Mouse (Mus musculus): Measurements from ENCODE around the gene Pmp22. TPM values are rescaled to one million over a fixed set of nuclear protein-coding genes. Genes with fewer than 3 reads are reported as not detected.

The Pmp22 gene
- polyA plus RNA-seq, 2 experiments: 4.2 to 12.4 TPM

DNA sequence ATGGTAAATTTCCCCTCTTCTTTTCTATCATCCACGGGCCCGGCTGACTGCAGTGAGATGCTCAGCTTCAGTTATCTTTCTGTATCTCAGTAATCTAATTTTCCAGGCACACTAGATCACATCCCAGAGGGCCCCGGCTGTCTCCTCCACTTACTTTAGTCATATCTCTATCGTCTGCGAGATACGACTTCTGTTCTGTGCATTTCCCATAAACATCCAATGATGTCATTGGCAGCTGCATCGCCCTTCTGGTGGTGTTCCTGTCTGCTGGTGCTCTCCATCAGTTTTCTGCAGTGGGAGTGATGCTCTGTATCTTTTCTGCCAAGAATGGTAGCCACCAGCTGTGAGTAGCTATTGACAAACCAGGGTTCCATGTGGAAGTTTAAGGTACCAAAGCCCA, 25.5 kb upstream of the Pmp22 start:
- H3K4me1 ChIP-seq (replicated peaks; ENCODE audit: control insufficient read depth in 2 of 2, insufficient read depth in 2 of 2, low read length in 1 of 2): no peaks in the 10 kb centered on the region
- H3K27me3 ChIP-seq (ENCODE audit: control insufficient read depth, insufficient read depth, low read length): no peaks in the 10 kb centered on the region
- no peaks in the 10 kb centered on the region for H3K9me3 ChIP-seq (ENCODE audit: control insufficient read depth, low read length)
- H3K9ac ChIP-seq (replicated peaks): no peak overlapping the region
- H3K36me3 ChIP-seq (replicated peaks; ENCODE audit: control insufficient read depth, insufficient read depth, low read depth): no peaks in the 10 kb centered on the region
- TF ChIP-seq EP300 (IDR thresholded peaks at IDR 0.05; ENCODE audit: low read depth): no peak
- TF ChIP-seq CTCF (IDR thresholded peaks at IDR 0.05; ENCODE audit: low read depth): no peak
- no peak overlapping the region for H3K4me3 ChIP-seq (ENCODE audit: insufficient read depth in 1 of 2, low read depth in 2 of 2, low read length in 2 of 2)
- no peak overlapping the region for H3K4me2 ChIP-seq (ENCODE audit: low read depth)
- ATAC-seq (ENCODE audit: insufficient read depth) (no peak), DNase-seq (ENCODE audit: low read depth in 3 of 3, low spot score in 3 of 3) (no peak)
- 75% methylated on average over 7 of the region's 7 CpGs for WGBS (ENCODE audit: insufficient replicate concordance)
- H3K27ac ChIP-seq: no peak overlapping the region

DNA sequence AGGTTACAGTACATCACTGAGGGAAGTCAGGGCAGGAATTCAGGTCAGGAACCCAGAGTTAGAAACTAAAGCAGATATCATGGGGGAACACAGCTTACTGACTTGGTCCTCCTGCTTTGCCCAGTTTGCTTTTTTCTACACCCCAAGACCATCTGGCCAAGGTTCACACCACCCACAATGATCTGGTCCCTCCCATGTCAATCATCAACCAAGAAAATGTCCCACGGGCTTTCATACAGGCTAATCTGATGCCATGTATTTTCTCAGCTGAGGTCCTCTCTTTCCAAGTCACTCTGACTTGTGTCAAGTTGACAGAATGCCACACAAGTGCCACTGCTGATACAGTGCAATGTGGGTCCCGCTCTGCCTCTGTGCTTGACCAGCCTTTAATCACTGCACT, 24.8 kb upstream of the Pmp22 start:
- H3K27me3 ChIP-seq (ENCODE audit: control insufficient read depth, insufficient read depth, low read length): no peaks in the 10 kb centered on the region
- TF ChIP-seq EP300 (IDR thresholded peaks at IDR 0.05; ENCODE audit: low read depth) (no peak), CTCF (IDR thresholded peaks at IDR 0.05; ENCODE audit: low read depth) (no peak)
- WGBS (ENCODE audit: insufficient replicate concordance): 64% methylated on average over 2 of the region's 2 CpGs

DNA sequence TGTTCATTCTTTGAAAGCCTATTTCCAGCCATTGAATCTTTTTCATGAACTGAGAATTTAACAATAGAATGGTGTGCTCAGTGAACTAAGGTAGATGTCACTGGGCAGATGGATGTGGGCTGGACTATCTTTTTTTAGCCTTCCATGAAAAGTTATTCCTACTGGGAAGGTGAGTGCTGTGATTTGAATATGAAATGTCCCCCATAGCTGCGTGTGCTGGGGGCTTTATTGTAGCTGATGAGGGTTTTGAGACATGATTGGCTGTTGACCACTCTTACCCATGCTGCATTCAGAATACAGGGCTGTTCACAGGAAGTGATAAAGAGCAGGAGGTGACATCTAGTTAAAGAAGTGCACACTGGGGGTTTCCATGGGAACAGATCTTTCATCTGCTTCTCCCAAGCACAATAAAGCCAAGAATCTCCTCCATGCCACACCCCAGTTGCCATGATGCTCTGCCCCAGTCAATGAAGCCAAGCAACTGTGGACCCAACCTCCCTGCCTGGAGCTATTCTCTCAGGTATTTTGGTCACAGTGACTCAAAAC, 19.5 kb upstream of the Pmp22 start:
- H3K4me2 ChIP-seq (ENCODE audit: low read depth): no peak overlapping the region
- no peak for DNase-seq (ENCODE audit: low read depth in 3 of 3, low spot score in 3 of 3)
- no peaks in the 10 kb centered on the region for H3K36me3 ChIP-seq (replicated peaks; ENCODE audit: control insufficient read depth, insufficient read depth, low read depth)
- H3K4me3 ChIP-seq (ENCODE audit: insufficient read depth in 1 of 2, low read depth in 2 of 2, low read length in 2 of 2): no peak overlapping the region
- WGBS (ENCODE audit: insufficient replicate concordance): 50% methylated on average over 1 of the region's 1 CpGs
- no peak overlapping the region for H3K27ac ChIP-seq
- H3K9me3 ChIP-seq (ENCODE audit: control insufficient read depth, low read length): no peaks in the 10 kb centered on the region
- no peak overlapping the region for H3K9ac ChIP-seq (replicated peaks)
- H3K4me1 ChIP-seq (replicated peaks; ENCODE audit: control insufficient read depth in 2 of 2, insufficient read depth in 2 of 2, low read length in 1 of 2): no peaks in the 10 kb centered on the region
- no peaks in the 10 kb centered on the region for H3K27me3 ChIP-seq (ENCODE audit: control insufficient read depth, insufficient read depth, low read length)
- TF ChIP-seq CTCF (IDR thresholded peaks at IDR 0.05; ENCODE audit: low read depth): no peak
- TF ChIP-seq EP300 (IDR thresholded peaks at IDR 0.05; ENCODE audit: low read depth): no peak
- no peak for ATAC-seq (ENCODE audit: insufficient read depth)

More for the DNA sequence above, 24.8 kb upstream of the Pmp22 start:
- no peak overlapping the region for H3K4me3 ChIP-seq (ENCODE audit: insufficient read depth in 1 of 2, low read depth in 2 of 2, low read length in 2 of 2)
- no peaks in the 10 kb centered on the region for H3K36me3 ChIP-seq (replicated peaks; ENCODE audit: control insufficient read depth, insufficient read depth, low read depth)
- H3K9me3 ChIP-seq (ENCODE audit: control insufficient read depth, low read length): no peaks in the 10 kb centered on the region
- no peak for ATAC-seq (ENCODE audit: insufficient read depth)
- no peak overlapping the region for H3K4me2 ChIP-seq (ENCODE audit: low read depth)
- no peaks in the 10 kb centered on the region for H3K4me1 ChIP-seq (replicated peaks; ENCODE audit: control insufficient read depth in 2 of 2, insufficient read depth in 2 of 2, low read length in 1 of 2)
- H3K27ac ChIP-seq: no peak overlapping the region
- no peak for DNase-seq (ENCODE audit: low read depth in 3 of 3, low spot score in 3 of 3)
- no peak overlapping the region for H3K9ac ChIP-seq (replicated peaks)

- Histone ChIP-seq H3K27ac (no peak overlapping the region), H3K4me1 (replicated peaks; ENCODE audit: control insufficient read depth in 2 of 2, insufficient read depth in 2 of 2, low read length in 1 of 2) (no peaks in the 10 kb centered on the region), H3K4me2 (ENCODE audit: low read depth) (no peak overlapping the region), H3K9me3 (ENCODE audit: control insufficient read depth, low read length) (no peaks in the 10 kb centered on the region), H3K27me3 (ENCODE audit: control insufficient read depth, insufficient read depth, low read length) (no peaks in the 10 kb centered on the region), H3K4me3 (ENCODE audit: insufficient read depth in 1 of 2, low read depth in 2 of 2, low read length in 2 of 2) (no peak overlapping the region), H3K9ac (replicated peaks) (no peak overlapping the region), H3K36me3 (replicated peaks; ENCODE audit: control insufficient read depth, insufficient read depth, low read depth) (no peaks in the 10 kb centered on the region)
- DNase-seq (ENCODE audit: low read depth in 3 of 3, low spot score in 3 of 3): no peak
- 49% methylated on average over 3 of the region's 3 CpGs for WGBS (ENCODE audit: insufficient replicate concordance)
- no peak for ATAC-seq (ENCODE audit: insufficient read depth)
- TF ChIP-seq CTCF (IDR thresholded peaks at IDR 0.05; ENCODE audit: low read depth) (no peak), EP300 (IDR thresholded peaks at IDR 0.05; ENCODE audit: low read depth) (no peak)
Measured at GRCm38 (mm10) chr11:63110329-63110728, 18.5 kb upstream of the Pmp22 start.

GRCm38 (mm10) chr11:63114807-63115641, 13.8 kb upstream of the Pmp22 start:
- H3K4me2 ChIP-seq (ENCODE audit: low read depth): no peak overlapping the region
- no peaks in the 10 kb centered on the region for H3K36me3 ChIP-seq (replicated peaks; ENCODE audit: control insufficient read depth, insufficient read depth, low read depth)
- ATAC-seq (ENCODE audit: insufficient read depth): no peak
- TF ChIP-seq EP300 (IDR thresholded peaks at IDR 0.05; ENCODE audit: low read depth) (no peak), CTCF (IDR thresholded peaks at IDR 0.05; ENCODE audit: low read depth) (no peak)
- DNase-seq (ENCODE audit: low read depth in 3 of 3, low spot score in 3 of 3): no peak
- H3K4me1 ChIP-seq (replicated peaks; ENCODE audit: control insufficient read depth in 2 of 2, insufficient read depth in 2 of 2, low read length in 1 of 2): 0 out of 4 replicates have a peak, but pooled peaks cover 0 to 2% of the 10 kb centered on the region in 2 experiments
- H3K27ac ChIP-seq: no peak overlapping the region
- no peak overlapping the region for H3K4me3 ChIP-seq (ENCODE audit: insufficient read depth in 1 of 2, low read depth in 2 of 2, low read length in 2 of 2)
- H3K9ac ChIP-seq (replicated peaks): no peak overlapping the region
- no peaks in the 10 kb centered on the region for H3K9me3 ChIP-seq (ENCODE audit: control insufficient read depth, low read length)
- 64% methylated on average over 8 of the region's 8 CpGs for WGBS (ENCODE audit: insufficient replicate concordance)
- no peaks in the 10 kb centered on the region; the same call in 1 of the 2 replicates for H3K27me3 ChIP-seq (ENCODE audit: control insufficient read depth, insufficient read depth, low read length)

All from liver, embryonic 14.5 days (tissue).